Mouse (Mus musculus): ENCODE measurements around the gene Klhl26. TPM values are rescaled to one million over a fixed set of nuclear protein-coding genes. Genes with fewer than 3 reads are reported as not detected.

The Klhl26 gene
- total RNA-seq, 2 experiments from 2014 or later: 8.4 to 9.7 TPM

DNA sequence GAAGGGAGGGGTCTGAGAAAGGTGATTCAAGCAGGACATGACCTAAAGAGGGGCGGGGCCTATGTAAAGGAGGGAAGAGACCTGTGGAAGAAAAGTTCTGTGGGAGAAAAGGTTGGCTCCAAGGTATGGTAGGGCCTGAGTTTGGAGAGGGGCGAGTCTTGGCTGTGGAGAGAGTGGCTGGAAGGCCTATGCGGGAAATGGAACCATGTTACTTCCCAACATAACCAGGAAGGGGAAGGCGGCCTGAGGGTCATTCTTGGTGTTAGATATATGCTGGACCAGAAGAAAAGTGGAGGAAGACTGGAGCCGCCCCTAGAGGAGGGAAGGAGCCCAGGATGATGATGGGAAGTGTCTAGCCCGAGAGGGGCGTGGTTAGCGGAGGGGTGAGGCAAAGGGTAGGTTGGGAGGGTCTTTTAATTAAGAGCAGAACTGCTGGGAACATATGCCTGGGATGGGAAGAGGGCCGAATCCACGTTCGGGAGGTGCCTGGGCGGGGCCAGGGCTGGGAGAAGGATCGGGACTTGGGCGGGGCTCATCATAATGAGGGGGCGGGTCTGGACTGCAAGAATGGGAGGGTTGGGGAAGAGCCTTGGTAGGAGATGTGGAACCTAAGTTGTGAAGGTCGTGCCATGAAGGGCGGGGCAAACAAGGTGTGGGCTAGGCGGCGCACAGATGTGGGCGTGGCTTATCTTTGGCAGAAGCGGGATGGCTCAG lies 658 bp upstream of the Klhl26 start:
- no peak for DNase-seq

DNA sequence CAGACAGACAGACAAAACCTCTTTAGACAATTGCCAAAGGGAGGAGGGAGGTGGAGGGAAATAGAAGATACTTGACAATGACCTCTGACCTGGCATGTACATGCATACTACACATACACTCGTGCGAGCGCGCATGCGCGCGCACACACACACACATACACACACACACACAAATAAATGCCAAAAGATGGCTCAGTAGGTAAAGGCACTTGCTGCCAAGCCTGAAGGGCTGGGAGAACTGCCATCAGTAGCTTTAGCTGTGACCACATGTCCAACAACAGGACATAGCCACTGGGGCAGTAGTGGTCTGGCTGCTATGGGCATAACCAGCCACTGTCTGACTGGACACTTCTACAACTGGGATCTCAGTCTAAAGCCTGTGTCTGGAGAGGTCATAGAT lies 4.9 kb downstream of the Klhl26 start:
- no peak for DNase-seq

DNA sequence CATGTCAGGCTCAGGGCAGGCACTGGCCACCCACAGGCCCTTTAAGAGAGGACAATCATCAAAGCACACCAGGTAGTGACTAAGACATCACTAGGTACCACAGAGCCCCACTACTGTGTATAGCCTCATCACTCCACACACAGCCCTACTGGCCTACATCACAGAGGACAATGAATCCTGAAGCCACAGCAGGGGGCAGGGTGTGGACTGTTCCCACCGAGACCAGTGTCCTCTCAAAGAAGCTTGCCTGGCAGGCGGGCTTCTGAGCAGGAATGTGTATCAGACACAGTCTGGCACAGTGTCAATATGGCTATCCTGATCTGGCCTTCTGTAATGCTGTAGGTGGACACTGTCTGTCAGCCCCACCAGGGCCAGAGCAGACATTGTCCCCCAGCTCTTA lies 6.8 kb downstream of the Klhl26 start:
- no peak for DNase-seq

DNA sequence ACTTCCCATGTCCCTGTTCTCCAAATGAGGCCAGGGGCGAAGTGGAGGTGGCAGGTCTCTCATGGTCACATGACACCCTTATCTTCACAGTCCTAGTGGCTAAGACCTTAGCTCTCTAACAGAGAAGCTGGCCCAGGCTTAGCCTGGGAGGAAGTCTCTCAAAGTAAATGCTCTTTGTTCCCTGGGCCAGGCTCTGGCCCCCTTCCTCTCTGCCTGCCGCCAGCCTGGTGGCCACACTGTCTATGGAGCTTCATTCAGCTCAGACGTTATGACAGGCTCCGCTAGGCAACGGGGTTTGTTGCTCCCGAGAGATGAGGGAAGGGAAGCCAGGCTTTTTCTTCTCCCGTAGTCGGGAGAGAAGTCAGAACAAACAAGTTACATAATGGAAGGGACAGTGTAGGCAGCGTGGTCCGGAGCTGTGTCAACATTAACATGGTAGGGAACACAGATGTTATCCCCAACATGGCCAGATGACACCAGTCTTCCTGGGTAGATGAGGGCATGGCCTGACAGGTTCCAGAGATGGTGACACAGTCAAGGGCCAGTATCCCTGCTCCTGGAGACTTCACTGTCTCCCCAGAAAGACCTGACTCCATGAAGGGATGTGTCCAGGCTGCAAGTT lies 7.4 kb downstream of the Klhl26 start:
- no peak for DNase-seq

DNA sequence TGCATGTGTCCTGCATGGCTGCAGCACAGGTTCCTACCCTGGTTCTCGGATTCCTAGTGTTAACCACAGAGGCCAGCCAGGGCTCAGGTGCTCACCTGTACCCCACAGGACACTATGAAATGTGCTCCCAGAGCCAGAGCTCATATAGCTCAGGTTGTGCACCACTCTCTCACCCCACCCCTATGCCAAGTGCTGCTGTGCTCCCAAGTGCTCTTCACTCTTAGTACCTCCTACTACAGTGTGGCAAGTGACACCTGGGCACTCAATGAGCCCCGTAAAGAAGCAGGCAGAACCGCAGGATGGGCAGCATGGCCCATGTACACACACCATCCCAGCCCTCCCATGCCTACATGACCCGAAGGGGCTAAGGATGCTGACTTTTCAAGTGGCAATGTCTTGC lies 8.0 kb downstream of the Klhl26 start:
- DNase-seq: no peak

DNA sequence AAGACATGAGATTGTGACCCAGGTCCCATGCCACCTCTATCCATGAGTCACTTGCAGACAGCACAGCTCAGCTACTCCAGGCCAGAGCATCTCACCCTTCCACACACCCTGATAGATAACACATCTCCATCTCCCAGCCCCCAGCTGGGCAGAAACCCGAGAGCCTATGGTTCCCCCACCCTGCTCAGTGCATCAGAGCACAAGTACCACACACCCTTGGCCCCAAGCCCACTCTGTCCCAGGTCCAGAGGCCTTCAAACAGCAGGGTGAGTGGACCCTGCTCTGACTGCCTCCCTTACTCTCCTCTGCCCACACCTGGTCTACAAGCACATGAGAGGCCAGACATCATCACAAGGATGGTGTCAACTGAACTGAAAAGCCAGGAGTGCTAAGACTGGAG lies 8.9 kb downstream of the Klhl26 start:
- DNase-seq: no peak

DNA sequence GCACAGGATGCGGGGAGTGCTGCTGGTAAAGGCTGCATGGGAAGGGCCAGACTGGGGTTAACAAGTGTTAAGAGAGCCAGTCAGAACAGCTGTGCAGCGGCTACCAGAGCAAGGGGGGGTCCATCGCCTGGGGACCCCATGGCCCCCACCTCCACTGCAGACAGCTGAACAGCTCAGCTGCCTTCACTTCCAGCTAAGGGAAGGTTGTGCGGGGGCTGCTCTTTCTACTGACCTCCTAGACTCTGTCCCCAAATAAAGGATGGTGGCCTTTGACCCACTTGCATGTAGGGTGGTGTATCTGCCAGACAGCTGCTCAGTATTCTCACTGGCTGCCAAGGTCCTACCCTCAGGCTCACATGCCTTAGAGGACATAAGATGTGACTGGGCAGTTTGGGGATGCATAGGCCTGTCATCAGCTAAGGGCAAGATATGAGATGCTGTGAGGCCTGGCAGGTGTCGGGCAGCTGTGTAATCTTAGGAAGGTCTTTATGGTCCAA lies 9.5 kb downstream of the Klhl26 start:
- DNase-seq: peak; percentile 63 to 70

DNA sequence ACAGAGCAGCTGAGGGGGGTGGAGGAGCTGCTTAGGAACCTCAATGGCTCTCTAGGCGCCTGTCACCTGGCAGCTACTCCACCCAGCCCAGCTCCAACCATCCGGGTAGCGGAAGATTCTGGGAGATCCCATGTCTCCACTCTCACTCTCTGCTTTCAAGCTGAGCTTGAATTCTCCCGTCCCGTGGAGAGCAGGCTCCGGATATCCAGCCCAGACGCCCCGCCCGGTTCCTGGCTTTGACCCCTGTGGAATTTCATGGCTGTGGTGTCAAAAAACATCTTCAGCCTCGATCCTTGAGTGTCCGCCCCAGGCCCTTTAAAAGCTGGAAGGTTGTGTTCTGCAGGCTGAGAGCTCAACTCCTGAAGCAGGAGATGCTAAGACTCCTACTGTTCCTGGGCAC lies 10.0 kb downstream of the Klhl26 start:
- DNase-seq: peak; percentile 82 to 83

DNA sequence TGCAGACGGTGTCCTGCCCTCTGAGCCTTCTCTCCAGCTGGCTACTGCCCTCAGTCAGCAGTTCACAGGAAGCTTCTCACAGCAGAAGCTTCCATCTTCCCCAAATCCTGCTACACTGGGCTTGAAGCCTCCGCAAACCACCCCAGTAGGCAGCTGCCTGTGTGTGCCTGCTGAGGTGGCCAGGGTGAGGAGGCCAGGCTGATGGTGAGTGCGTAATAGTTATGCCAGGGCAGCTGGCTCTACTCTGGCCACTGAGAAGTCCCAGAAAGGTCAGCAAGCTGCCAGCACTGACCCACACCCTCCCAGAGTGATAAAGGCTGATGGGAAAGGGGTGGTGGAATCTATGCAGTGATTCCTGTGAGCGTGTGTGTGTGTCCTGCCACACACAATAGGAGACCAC lies 10.5 kb downstream of the Klhl26 start:
- peak in 1 of 2 experiments; percentile 36 for DNase-seq

DNA sequence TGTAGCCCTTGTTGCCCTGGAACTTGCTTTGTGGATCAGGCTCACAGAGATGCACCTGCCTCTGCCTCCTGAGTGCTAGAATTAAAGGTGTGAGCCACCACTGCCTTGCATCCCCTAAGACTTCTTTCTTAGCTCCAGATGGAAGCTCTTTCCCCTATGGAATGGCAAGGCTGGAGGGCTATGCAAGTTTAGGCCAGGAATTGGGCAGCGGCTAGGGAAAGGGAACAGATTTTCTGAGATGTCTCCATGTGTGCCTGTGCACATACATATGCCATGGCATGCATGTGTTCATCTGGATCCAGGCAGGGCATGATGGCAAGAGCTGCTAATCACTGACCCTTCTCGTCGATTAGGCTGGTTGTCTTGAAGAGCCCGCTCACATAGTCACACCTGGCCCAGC lies 11.1 kb downstream of the Klhl26 start:
- no peak for DNase-seq

DNA sequence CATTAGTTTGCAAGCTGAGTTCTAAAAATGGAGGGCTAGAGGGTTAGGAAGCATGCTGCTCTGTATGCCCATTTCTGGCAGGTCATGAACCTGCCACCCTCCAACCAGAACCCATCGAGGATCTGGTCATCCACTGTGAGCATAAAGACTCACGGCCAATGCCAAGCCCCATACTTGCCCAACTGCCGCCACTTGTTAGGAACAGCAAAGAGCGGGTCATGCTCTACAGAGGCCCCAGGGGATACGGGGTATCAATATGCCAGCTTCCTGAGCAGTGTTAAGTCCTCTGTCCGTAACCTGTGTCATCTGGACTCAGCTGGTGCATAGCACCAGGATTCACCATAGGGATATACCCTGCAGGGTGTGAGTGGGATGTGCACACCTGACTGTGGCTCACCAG lies 12.6 kb downstream of the Klhl26 start:
- no peak for DNase-seq

DNA sequence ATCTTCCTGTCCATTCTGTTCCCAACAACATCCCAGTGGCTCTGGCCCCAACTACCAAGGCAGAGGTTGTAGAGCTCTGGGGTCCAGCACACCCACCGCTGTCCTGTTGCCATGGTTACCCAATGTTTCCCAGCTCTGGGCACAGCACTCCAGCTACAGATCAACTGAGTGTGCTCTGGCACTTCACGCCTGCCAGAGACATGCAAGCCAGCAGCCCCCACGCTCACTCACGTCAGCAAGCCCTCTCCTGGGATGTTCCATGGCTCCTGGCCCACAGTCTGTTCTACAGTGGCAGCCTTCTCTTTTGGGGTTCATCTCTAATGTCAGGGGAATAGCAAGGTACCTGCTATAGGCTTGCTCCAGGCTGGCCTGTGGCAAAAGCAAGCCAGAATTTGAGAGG lies 13.5 kb downstream of the Klhl26 start:
- DNase-seq: peak; percentile 48 to 60

DNA sequence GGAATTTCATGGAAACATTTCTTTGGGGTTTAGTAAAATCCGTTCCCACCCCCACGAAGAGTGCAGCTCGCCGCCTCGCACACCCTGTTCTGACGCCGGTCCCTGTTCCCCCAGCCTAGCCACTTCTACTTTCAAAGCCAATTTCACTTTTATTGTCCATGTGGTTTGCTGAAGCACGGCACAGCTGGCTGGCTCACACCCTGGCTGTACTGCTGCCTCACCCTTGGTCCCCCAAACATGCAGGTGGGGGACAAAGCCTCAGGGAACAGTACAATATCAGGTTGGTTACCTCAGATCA lies 14.3 kb downstream of the Klhl26 start:
- DNase-seq: peak in 1 of 2 experiments; percentile 56

DNA sequence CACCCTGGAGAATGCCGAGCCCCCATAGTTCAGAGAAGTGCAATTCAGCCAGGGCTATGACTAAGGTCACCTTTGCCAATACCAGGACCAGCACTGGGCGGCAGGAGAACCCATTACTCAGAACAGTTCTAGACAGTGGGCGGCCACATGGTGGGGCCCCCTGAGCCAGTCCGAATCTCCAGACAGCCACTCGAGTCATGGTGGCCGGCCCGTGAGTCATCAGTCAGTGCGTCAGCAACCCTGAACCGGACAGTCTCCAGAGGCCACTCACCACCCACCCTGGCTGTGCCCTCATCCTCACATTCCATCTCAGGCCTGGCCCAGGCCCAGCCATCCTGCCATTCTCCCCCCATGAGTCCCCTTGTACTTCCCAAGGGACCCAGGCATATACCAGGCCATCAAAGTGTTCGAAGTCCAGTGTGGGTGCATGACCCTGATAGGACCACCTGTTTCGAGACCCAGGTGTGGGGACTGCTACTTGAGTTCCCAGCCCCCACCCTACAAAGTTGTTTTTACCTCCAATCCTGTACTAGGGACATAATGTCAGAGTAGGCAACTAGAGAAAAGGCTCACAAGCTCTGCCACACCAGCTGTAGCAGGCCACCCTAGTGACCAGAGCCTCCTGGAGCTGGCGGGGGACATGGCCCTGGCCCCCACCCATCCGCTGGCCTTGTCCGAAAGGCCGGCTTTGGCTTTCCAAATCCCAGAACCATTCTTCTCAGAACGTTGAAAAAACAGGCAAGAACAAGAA lies 14.8 kb downstream of the Klhl26 start:
- DNase-seq: peak in 1 of 2 experiments; percentile 38

DNA sequence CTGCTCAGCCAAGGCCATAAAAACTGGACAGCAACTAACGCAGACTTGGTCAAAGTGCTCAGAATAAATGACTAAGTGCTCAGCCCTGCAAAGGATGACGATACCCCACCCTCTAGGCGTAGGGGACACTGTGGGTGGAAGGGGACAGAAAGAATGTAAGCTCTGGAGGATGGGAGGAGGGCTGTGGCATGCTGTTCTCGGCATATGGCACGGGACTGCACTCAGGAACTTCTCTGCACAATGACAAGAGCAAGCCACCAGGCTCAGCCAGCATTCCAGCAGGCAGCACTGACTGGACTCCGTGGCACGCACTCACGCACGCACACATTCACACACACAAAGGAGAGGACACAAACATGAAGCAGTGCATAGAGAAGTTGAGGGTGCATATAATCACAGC lies 16.2 kb downstream of the Klhl26 start:
- no peak for DNase-seq

DNA sequence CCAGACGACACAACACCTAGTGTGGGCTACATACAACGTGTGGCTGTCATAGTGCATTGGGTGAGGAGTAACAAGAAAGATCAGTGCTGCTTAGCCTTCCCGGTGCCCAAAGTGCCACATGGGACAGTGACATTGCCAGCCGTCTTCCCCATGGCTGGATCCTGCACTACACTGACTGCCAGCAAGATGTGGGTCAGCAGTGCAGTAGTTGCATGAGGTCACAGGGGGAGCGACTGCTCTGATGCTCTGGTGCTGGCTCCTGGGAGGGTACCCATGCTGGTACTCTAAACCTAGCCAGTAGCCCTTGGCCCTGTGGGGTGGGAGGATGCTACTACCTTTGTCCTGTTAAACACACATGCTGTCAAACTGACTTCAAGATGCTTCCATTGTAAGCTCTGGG lies 16.6 kb downstream of the Klhl26 start:
- no peak for DNase-seq

DNA sequence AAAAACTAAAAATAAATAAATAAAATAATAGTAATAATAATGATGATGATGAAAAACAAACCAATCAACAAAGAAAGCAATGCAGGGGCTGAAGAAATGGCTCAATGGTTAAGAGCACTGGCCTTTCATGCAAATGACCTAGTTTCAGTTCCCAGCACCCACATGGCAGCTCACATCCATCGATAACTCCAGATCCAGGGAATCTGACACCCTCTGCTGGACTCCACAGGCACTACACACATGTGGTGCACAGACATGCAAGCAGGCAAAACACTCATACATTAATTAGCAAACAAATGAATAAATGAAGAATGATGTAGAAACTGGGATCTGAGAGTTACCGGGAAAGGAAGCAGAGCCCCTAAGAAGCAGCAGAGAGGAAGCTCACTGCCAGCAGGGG lies 17.1 kb downstream of the Klhl26 start:
- DNase-seq: no peak

DNA sequence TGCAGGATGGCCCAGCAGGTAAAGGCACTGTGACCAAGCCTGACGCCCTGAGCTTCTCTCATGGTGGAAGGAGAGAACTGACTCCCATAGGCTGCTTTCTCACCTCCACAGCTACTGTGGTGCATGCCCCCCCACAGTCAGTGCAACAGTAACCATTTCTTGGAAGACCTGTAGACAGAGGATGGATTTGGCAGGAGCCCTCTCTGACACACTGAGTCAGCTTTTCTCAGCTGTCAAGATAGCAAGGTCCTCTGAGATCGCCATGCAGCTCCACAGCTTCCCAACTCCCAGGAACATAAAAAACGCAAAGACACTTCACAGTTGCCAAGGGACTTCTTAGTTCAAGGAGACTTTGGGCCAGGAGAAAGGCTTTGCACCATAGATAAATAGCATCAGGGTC lies 18.3 kb downstream of the Klhl26 start:
- no peak for DNase-seq

DNA sequence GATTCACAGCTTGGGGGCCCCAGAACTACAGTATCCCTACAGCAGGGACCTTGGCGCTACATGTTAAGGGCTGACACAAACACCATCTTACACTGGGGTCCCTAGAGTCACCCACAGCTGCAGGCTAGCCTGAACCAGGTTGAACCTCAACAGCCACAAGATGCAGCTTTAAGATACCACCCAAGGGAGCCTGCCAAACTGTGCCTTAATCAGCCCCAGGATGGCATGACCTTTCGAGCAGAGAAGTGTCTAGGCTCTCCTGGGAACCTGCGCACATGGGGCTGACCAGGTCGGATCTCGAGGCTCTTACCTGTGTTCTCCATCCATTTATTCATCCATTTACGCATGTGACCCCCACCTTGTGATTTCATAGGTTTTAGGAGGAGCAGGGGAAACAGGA lies 18.9 kb downstream of the Klhl26 start:
- no peak for DNase-seq

DNA sequence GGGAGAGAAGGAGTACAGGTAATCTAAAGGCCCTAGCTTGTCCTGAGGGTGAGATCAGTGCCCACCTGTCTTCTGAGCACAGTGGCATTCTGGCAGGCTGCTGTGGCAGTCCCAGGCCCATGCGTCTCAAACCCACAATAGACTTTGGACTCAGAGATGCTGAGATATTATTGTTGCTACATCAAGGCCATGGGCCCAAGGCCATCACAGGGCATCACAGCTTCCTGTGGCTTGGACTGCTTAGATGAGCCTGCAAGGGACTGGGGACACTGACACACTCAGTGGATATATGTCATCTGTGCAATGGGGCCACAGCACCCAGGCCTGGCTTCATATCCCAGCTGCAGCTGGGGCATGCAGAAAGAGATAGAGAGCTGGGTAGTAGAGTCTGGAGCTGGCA lies 19.8 kb downstream of the Klhl26 start:
- DNase-seq: no peak

DNA sequence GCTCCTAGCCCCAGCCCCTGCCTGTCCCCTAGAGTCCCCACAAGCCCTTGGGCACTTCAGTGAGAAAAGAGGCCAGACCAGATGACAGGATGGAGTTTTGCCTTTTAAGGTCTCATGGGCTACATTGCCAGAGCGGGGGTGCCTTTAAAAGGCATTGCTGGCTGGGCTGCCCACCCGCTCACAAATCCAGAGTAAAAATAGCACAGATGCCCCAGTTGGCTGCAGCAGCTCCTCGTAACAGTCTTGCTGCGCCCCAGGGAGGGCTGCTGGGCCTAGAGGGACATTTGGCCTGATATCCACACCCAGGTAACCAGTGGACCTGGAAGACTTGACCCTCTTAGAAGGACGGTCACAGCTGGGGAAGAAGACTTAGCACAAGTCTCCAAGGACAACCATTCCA lies 22.9 kb downstream of the Klhl26 start:
- no peak for DNase-seq

DNA sequence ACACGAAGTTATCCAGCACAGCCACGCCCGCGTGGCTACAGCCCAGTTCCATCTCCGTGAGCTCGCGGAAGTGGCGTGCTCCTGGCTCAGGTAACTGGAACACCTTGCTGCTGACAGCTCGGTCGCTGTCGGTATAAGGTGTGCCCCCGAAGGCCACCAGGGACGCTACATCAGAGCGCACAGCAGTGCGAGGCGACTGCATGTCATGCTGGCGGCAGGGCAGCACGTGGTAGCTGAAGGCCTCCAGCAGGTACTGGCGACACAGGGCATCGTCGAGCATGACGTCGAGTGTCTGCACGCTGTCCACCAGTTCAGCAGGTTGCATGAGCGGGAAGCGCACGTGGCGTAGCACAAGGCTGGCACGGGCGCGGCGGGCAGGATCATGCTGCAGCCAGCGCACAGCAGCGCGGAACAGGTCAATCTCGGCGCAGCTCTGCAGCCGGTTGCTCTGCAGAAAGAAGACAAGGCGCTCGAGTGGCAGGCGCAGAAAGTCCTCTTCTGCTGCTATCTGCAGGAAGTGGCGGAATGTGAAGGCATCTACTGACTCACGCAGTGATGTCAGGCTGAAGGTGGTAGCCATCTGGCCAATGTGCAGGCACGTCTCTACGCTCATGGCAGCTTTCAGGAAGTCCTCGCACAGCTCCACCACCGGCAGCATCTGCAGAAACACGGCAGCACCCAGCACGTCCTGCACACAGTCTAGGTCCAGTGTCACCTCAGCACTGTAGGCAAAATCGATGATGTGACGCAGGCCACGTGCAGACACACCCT lies 24.4 kb downstream of the Klhl26 start:
- no peak for DNase-seq
